Mouse (Mus musculus): ENCODE measurements around the gene Trmo.
A peak's percentile ranks its signal among the peaks of the same experiment; 100 is the strongest.

GRCm38 (mm10) chr4:46356351-46357133, 32.7 kb downstream of the Trmo start:
- TF ChIP-seq CTCF (IDR thresholded peaks at IDR 0.05; ENCODE audit: control insufficient read depth, insufficient read depth, low read length), result peak; percentile 88
- TF ChIP-seq POLR2A (IDR thresholded peaks at IDR 0.05; ENCODE audit: borderline replicate concordance, control insufficient read depth, low read depth, low read length), result no peak

All from bone marrow, adult 2 months (tissue).